Mouse (Mus musculus) neutrophil, adult 65 days (primary cell): ENCODE results near the gene Rnase2a. TPM values are rescaled to one million over a fixed set of nuclear protein-coding genes. Genes with fewer than 3 reads are reported as not detected.

ENCODE experiments used
- total RNA-seq: library from RNA; stranded (reverse); gene quantifications from 2 replicates; pipeline ENCODE4 v1.2.4, GENCODE M21; 2023

Gene Rnase2a
- 17.9 and 43.5 TPM in 2 replicates for total RNA-seq

GRCm38 (mm10) chr14:51256041-51256440 is at the start of gene Rnase2a:
Rnase2a (minus strand) TSS chr14:51256112.

Other genes starting within 250 kb of the Rnase2a start
- 0.25 TPM in 1 of 2 replicates, not detected in the other for gene Rnase10, start 248.4 kb downstream of the Rnase2a start, total RNA-seq
- gene Rnase9, start 214.2 kb downstream of the Rnase2a start, total RNA-seq, result not detected in 2 replicates
- gene Rnase11, start 205.9 kb downstream of the Rnase2a start, total RNA-seq, result not detected in 2 replicates
- not detected in 2 replicates for gene Rnase12, start 198.5 kb downstream of the Rnase2a start, total RNA-seq
- gene Olfr750, start 181.7 kb downstream of the Rnase2a start, total RNA-seq, result not detected in 2 replicates
- 3.6 and 5.4 TPM in 2 replicates for gene Rnase4, start 165.0 kb downstream of the Rnase2a start, total RNA-seq
- gene Ang, start 165.0 kb downstream of the Rnase2a start, total RNA-seq, result 2.0 and 3.2 TPM in 2 replicates
- gene Eddm3b, start 141.7 kb downstream of the Rnase2a start, total RNA-seq, result not detected in 2 replicates
- gene Rnase6, start 132.2 kb downstream of the Rnase2a start, total RNA-seq, result 16.8 and 24.9 TPM in 2 replicates
- not detected in 2 replicates for gene Rnase1, start 109.3 kb downstream of the Rnase2a start, total RNA-seq
- gene Rnase2b, start 93.9 kb downstream of the Rnase2a start, total RNA-seq, result 1.1 and 1.8 TPM in 2 replicates
- not detected in 2 replicates for gene Ang2, start 57.0 kb downstream of the Rnase2a start, total RNA-seq
- gene Ear14, start 52.7 kb downstream of the Rnase2a start, total RNA-seq, result not detected in 2 replicates
- not detected in 2 replicates for gene Gm7247, start 105.6 kb upstream of the Rnase2a start, total RNA-seq
- not detected in 2 replicates for gene Vmn2r88, start 154.7 kb upstream of the Rnase2a start, total RNA-seq
- gene Vmn2r89, start 195.7 kb upstream of the Rnase2a start, total RNA-seq, result not detected in 2 replicates